Mouse (Mus musculus) Patski (cell line): Measurements from ENCODE around the gene Hipk2. TPM values are rescaled to one million over a fixed set of nuclear protein-coding genes. Genes with fewer than 3 reads are reported as not detected.

Source experiments
- ATAC-seq: fragments of 100-300 bp; one replicate; pipeline ENCODE4 v1.8.0; 2021
- CTCF ChIA-PET: fragments of 350-600 bp; sonication (Branson Sonifier 250); formaldehyde crosslinking; loops from one replicate; lab custom pipeline; 2022; ENCODE audit warnings: inconsistent platforms; lab: Charles Lee
- POLR2A ChIA-PET: fragments of 350-600 bp; sonication (Branson Sonifier 250); formaldehyde crosslinking; loops from one replicate; lab custom pipeline; 2022; ENCODE audit warnings: antibody characterized with exemption, inconsistent platforms; lab: Charles Lee
- DNase-seq: peaks from one replicate; pipeline ENCODE4 v3.0.0-alpha.2; 2011; ENCODE audit warnings: low read depth, low spot score
- H3K27me3 ChIP-seq: fragments of 371-371 bp; one replicate; pipeline ENCODE4 v1.5.1; 2021
- CTCF ChIP-seq: fragments of 100-300 bp; IDR thresholded peaks from one replicate; pipeline ENCODE4 v1.5.1; 2021
- in situ Hi-C: fragments of 300-500 bp; cut with MboI; formaldehyde crosslinking; loops from 3 replicates; pipeline ENCODE4 v1.11.1; 2018; ENCODE audit warnings: low pct_unique_long_range_greater_than_20kb, mixed read lengths
- polyA plus RNA-seq: library from polyadenylated mRNA; unstranded; gene quantifications from one replicate; pipeline ENCODE4 v1.2.3, GENCODE M21; 2021

Gene Hipk2
- polyA plus RNA-seq, 1 experiment from 2014 or later = 28.2 TPM

DNA sequence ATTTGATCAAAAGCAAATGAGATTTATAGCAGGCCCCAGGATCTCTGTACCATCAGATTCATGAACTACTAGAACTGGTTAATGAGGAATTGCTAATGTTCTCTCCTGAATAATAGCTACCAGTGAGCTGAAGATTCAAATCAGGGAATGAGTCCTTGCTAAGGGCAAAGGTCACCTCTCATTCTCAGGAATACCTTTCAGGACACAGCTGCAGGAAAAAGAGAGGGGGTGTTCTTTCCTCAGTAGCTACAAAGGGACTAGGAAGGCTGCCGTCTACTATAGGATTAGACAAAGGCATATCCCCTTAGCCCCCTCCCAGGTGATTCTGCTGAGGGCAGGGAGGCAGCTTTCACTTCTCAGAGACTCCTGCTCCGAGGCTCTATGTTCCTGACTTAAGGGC lies 5.9 kb downstream of the Hipk2 start:
- ATAC-seq = no peak
- H3K27me3 ChIP-seq = no peaks in the 10 kb centered on the region
- POLR2A ChIA-PET = no interaction called here
- no peak for DNase-seq
- TF ChIP-seq CTCF = no peak
- in situ Hi-C loops = no loop called here
- CTCF ChIA-PET = interaction anchor here (1.4 kb wide), 1 partner anchor 134 kb away, joined by 4 read pairs; no protein-coding TSS in a partner anchor

DNA sequence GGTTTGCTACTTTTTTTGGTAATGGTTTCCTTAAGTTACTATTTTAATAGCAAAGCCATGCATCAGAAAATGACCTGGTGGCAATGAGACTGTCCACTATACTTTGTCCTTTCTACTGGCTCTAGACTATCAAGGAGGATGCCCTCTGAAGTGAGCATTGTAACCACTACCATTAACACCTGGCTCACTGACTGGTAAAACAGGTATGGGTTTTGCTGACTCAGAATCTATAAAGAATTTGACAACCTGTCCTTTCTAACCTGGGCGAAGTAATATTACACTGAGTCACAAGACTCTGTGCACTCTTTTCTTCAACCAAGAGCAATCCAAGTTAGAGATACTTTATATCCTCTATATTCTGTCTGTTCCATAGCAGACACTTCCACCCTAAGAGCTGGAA lies 7.0 kb downstream of the Hipk2 start:
- H3K27me3 ChIP-seq = no peaks in the 10 kb centered on the region
- ChIA-PET CTCF (interaction anchor here (1.4 kb wide), 1 partner anchor 133 kb away, joined by 4 read pairs; no protein-coding TSS in a partner anchor), POLR2A (interaction anchor here (0.6 kb wide), 1 partner anchor 102 kb away, joined by 5 read pairs; no protein-coding TSS in a partner anchor)
- in situ Hi-C loops = no loop called here
- TF ChIP-seq CTCF = no peak
- ATAC-seq (no peak), DNase-seq (no peak)

DNA sequence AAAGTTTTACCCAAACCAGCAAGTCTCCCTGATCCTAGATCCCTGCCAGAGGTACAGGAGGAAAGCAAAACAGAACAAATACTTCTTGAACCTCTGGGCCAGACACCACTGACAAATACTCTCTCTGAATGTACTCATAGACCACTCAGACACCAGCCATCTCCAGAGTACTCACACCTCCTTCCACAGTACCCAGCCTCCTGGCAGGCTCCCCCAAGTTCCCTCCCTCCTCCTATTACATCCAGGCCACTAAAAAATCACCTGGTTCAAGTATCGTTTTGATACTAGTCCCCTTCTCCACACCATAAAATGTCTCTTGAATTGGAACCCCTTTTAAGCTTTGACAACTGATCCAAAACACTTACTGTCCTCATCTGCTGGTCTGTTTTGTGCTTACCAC lies 8.7 kb downstream of the Hipk2 start:
- POLR2A ChIA-PET = no interaction called here
- DNase-seq (no peak), ATAC-seq (no peak)
- CTCF ChIA-PET = no interaction called here
- H3K27me3 ChIP-seq = no peaks in the 10 kb centered on the region
- in situ Hi-C loops = no loop called here
- TF ChIP-seq CTCF = no peak

DNA sequence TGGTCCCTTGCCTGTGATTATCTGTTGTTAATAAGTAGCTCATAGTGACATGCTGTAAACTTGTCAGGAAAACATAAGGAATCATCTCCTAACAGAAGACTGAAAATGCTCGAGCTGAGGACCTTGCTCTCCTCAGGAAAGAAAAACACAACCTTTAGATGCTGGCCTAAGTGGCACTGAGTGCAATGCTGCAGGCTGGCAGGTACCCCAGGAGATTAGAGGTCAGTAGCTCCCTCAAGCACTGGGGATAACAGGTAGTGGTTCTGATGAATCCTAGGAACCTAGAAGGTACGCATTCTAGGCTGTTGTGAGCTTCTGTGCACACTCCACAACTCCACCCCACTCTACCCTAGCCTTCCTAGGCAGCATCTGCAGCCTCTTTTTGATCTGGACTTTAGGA lies 9.2 kb downstream of the Hipk2 start:
- DNase-seq = no peak
- ChIA-PET POLR2A (no interaction called here), CTCF (interaction anchor here (1.5 kb wide), 1 partner anchor 126 kb away, joined by 4 read pairs; no protein-coding TSS in a partner anchor)
- no peak for TF ChIP-seq CTCF
- ATAC-seq = no peak
- H3K27me3 ChIP-seq = no peaks in the 10 kb centered on the region
- in situ Hi-C loops = no loop called here

DNA sequence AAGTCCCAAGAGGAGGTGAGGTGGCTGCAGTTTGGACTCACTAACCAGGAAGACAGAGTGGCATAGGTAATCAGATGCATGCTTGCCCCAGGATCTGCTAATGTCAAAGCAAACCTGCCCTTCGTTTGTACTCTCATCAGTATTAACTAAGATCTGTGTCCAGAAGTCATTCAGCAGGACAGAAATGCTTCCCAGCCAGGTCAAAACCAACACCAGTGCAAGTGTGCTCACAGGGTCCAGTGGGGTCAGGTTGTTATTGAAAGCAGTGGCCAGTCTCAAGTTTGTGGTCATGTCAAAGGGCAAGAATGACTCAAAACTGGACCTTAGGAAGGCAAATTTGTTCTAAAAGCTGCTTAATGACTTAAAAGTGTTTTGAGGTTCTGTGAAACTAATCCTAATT lies 9.6 kb downstream of the Hipk2 start:
- ATAC-seq = no peak
- in situ Hi-C loops = no loop called here
- CTCF ChIA-PET = interaction anchor here (1.5 kb wide), 1 partner anchor 126 kb away, joined by 4 read pairs; no protein-coding TSS in a partner anchor

DNA sequence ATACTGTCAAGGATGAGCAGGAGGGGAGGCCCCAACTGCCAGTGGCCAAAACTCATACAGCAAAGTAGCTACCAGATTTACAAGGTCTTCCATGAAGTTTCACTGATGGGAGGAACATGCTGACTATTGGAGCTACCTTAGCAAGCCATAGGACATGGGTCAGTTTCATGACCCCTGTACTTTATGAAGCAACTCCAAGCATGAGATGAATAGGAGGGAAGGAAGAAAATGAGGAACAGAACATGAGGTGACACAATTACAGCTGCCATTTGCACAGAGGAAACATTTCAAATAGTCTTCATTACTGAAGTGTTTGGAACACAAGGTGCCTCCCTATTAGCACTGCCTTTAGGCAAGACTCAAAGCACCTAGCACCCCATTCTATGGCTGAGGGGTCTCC lies 10.2 kb downstream of the Hipk2 start:
- DNase-seq = no peak
- ATAC-seq = no peak
- H3K27me3 ChIP-seq = no peaks in the 10 kb centered on the region
- TF ChIP-seq CTCF = no peak
- in situ Hi-C loops = no loop called here
- POLR2A ChIA-PET = no interaction called here
- CTCF ChIA-PET = interaction anchor here (1.5 kb wide), 1 partner anchor 125 kb away, joined by 4 read pairs; no protein-coding TSS in a partner anchor

More for the DNA sequence above, 9.6 kb downstream of the Hipk2 start:
- no peak for TF ChIP-seq CTCF
- H3K27me3 ChIP-seq = no peaks in the 10 kb centered on the region
- POLR2A ChIA-PET = no interaction called here
- DNase-seq = no peak

DNA sequence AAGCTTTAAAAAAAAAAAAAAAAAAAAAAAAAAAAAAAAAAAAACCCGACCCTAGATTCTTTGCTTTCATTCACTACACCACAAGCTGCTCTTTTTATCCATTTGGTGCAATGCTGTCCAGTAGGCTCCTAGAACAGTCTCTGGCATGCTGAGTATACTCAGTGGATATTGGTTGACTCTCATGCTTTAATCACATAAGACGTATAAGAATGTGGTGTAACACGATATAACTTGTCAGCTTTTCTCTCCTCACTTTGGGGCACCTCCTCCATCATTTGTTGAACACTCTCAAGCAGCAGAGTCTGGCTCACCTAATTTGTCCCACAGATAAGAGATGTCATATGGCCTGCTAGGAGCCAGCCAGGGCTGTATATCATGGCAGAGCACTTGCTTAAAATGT lies 12.4 kb downstream of the Hipk2 start:
- ATAC-seq (no peak), DNase-seq (no peak)
- in situ Hi-C loops = no loop called here
- TF ChIP-seq CTCF = no peak
- H3K27me3 ChIP-seq = no peaks in the 10 kb centered on the region
- POLR2A ChIA-PET = no interaction called here
- CTCF ChIA-PET = no interaction called here

DNA sequence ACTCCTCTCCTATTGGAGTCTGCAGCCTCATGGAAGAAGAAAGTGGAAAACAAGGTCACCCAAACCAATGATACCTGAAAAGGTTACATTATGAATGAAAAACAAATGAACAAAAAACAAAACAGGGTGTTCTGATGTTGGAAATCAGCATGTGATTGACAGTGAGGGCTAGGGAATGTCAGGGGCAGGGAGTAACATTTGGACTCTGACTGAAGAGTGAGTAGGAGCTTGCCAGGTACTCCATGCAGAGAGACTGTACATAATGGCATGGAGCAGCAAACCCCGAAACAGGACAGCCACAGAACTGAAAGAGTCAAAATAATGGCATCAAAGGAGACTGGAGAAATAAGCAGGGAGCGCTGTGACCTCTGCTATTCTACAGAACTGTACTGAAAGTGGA lies 15.7 kb downstream of the Hipk2 start:
- ChIA-PET CTCF (no interaction called here), POLR2A (no interaction called here)
- DNase-seq (no peak), ATAC-seq (no peak)
- no peaks in the 10 kb centered on the region for H3K27me3 ChIP-seq
- no peak for TF ChIP-seq CTCF
- in situ Hi-C loops = no loop called here

DNA sequence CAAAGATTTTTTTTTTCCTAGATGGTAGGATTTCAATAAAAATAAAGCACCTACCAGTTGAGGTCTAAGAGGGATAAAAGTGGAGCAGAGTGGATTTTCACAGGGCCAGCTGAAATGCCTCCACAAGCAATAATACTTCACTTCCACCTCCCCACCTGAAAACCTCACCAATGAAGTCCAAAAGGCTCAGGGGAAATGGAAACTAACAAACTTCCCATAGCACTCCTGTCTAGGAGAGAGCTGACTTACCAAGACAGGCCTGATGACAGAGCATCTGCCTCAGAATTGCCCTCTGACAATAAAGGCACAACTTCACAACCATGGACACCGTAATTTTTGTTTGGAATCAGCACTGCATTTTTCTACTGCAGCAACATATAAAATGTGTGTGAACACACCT lies 16.1 kb downstream of the Hipk2 start:
- DNase-seq (no peak), ATAC-seq (no peak)
- ChIA-PET POLR2A (no interaction called here), CTCF (interaction anchor here (1.6 kb wide), 1 partner anchor 9 kb away, joined by 4 read pairs; no protein-coding TSS in a partner anchor)
- no peak for TF ChIP-seq CTCF
- in situ Hi-C loops = no loop called here
- H3K27me3 ChIP-seq = no peaks in the 10 kb centered on the region

DNA sequence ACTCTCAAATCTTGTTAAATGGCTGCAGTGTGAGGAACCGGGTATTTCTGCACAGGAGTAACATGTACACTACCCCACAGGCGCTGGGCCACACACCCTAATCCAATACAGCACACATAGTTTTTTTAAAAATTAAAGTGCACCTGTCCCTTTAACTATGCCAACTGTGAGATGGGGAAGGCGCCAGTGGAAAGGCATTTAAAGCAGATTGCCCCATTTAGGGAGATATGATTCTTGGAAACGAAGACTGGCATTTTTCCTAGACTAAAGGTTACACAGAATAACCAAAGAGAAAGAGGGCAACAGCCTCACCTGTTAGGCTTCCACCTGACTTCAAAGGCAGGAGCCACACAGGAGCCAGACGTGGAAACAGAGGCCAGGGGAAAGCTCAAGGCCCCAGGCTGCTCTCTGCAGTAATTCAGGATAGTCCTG lies 22.4 kb downstream of the Hipk2 start:
- ATAC-seq = no peak

DNA sequence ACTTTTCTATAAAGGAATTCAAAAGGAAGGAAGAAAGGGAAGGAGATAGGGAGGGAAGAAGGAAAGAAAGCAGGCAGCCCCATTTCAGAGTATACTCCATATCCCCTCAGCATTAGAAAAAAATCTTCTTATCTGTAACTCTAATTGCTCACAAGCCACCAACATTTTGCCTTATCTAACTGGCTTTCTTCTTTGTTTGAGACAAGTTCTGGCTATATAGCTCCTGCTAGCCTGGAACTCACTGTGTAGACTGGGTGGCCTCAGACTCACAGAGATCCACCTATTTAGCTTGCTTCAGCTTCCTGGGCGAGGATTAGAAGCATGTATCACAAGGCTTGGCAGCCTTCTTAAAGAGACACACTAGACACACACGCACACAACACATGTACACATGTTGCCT lies 24.2 kb downstream of the Hipk2 start:
- in situ Hi-C loops = no loop called here
- CTCF ChIA-PET = interaction anchor here (1.3 kb wide), 1 partner anchor 115 kb away, joined by 3 read pairs; no protein-coding TSS in a partner anchor
- no peak for DNase-seq
- no peaks in the 10 kb centered on the region for H3K27me3 ChIP-seq
- POLR2A ChIA-PET = no interaction called here
- ATAC-seq = no peak
- TF ChIP-seq CTCF = no peak

More for the DNA sequence above, 22.4 kb downstream of the Hipk2 start:
- no peak for DNase-seq
- ChIA-PET CTCF (no interaction called here), POLR2A (no interaction called here)
- TF ChIP-seq CTCF = no peak
- no peaks in the 10 kb centered on the region for H3K27me3 ChIP-seq
- in situ Hi-C loops = no loop called here

DNA sequence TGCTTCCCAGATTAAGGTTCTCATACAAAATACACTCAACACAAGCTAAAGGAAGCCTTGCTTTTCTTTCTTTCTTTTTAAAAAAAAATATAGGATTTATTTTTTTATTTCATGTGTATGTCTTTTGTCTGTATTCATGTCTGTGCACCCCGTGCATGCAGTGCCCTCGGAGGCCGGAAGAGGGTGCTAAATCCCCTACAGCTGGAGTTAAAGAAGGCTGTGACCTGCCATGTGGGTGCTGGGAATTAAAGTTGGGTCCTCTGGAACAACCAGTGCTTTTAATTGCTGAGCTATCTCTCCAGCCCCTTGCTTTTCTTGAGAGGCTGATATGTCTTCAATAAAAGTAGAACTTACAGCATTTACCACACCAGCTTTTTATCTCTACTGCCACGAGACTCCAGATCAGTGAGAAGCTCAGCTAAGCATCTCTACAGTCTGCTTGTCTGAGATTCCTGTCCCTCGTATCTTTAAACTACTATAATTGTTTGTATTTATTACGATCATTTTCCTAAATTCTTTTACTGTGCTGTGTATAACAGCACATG lies 25.2 kb downstream of the Hipk2 start:
- ChIA-PET CTCF (interaction anchor here (1.3 kb wide), 3 partner anchors 8 to 114 kb away, joined by 3 to 4 read pairs (median 3); no protein-coding TSS in a partner anchor), POLR2A (no interaction called here)
- ATAC-seq (no peak), DNase-seq (no peak)
- TF ChIP-seq CTCF = no peak
- in situ Hi-C loops = no loop called here
- no peaks in the 10 kb centered on the region for H3K27me3 ChIP-seq
